Mouse (Mus musculus) ES-E14 (cell line): Measurements from ENCODE around the gene Naaa.

ENCODE experiments used
- CHD2 ChIP-seq: IDR thresholded peaks from 2 replicates; pipeline ENCODE4 v1.6.1; 2014; ENCODE audit warnings: mild to moderate bottlenecking, low read depth, low read length, inconsistent platforms
- HCFC1 ChIP-seq: IDR thresholded peaks from 2 replicates; pipeline ENCODE4 v1.6.1; 2012; ENCODE audit warnings: low read length, inconsistent platforms, borderline replicate concordance; ENCODE audit not compliant: insufficient read depth
- ZNF384 ChIP-seq: IDR thresholded peaks from 2 replicates; pipeline ENCODE4 v1.6.1; 2012; ENCODE audit warnings: low read depth, low read length, inconsistent platforms

GRCm38 (mm10) chr5:92254476-92254875, 23.5 kb downstream of the Naaa start:
- TF ChIP-seq HCFC1 (no peak), ZNF384 (no peak), CHD2 (no peak)
